Mouse (Mus musculus) small intestine, adult 2 months (tissue): ENCODE results near the gene Zdhhc5.

Experiments used
- CTCF ChIP-seq: fragments of 200-500 bp; IDR thresholded peaks from 2 replicates; pipeline ENCODE4 v1.5.1; 2012; ENCODE audit warnings: low read depth, mild to moderate bottlenecking, control low read depth, inconsistent platforms, low read length, moderate library complexity, mixed read lengths; ENCODE audit not compliant: insufficient replicate concordance, insufficient read length; ENCODE audit errors: extremely low read depth
- POLR2A ChIP-seq: fragments of 200-500 bp; IDR thresholded peaks from 2 replicates; pipeline ENCODE4 v1.6.1; 2012; ENCODE audit warnings: low read depth, mild to moderate bottlenecking, control low read depth, inconsistent platforms, low read length, moderate library complexity

DNA sequence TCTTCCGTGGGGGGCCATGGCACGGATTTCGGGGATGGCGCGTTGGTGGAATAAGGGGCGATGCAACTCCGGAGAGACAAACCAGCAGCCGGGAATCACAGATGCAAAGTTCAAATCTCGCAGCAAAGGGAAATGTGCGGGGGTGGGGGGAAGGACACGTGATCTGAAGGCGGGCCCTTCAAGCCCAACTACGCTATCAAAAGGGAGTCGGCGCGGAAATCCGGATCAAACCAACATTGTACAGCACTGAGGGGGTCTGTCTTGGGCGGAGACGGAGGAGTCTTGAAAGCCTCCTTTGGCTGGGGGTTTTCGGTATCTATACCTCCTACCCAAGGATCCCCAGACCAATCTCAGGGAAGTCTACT lies 44.4 kb downstream of the Zdhhc5 start, which contains the start of gene Selenoh:
- peak; percentile 48; the same call in 1 of the 2 replicates for TF ChIP-seq POLR2A
- TF ChIP-seq CTCF = no peak
